Mouse (Mus musculus) thymus, adult 2 months (tissue): ENCODE measurements at regions not wholly inside any gene's neighbourhood (a gene's known extent, or its start where the extent isn't known, plus 50 kb on each side); places are given as distances from the start of the nearest gene placed in this dataset.

Experiments
- CTCF ChIP-seq: fragments of 200-500 bp; IDR thresholded peaks from 2 replicates; pipeline ENCODE4 v1.5.1; 2012; ENCODE audit warnings: mild to moderate bottlenecking, control low read depth, low read length, moderate library complexity, borderline replicate concordance; ENCODE audit not compliant: control insufficient read depth, poor library complexity, insufficient read depth; ENCODE audit errors: extremely low read depth
- POLR2A ChIP-seq: fragments of 200-500 bp; IDR thresholded peaks from 2 replicates; pipeline ENCODE4 v1.6.1; 2012; ENCODE audit warnings: mild to moderate bottlenecking, low read length, control low read depth, moderate library complexity; ENCODE audit not compliant: control insufficient read depth, poor library complexity, insufficient read depth; ENCODE audit errors: extremely low read depth

DNA sequence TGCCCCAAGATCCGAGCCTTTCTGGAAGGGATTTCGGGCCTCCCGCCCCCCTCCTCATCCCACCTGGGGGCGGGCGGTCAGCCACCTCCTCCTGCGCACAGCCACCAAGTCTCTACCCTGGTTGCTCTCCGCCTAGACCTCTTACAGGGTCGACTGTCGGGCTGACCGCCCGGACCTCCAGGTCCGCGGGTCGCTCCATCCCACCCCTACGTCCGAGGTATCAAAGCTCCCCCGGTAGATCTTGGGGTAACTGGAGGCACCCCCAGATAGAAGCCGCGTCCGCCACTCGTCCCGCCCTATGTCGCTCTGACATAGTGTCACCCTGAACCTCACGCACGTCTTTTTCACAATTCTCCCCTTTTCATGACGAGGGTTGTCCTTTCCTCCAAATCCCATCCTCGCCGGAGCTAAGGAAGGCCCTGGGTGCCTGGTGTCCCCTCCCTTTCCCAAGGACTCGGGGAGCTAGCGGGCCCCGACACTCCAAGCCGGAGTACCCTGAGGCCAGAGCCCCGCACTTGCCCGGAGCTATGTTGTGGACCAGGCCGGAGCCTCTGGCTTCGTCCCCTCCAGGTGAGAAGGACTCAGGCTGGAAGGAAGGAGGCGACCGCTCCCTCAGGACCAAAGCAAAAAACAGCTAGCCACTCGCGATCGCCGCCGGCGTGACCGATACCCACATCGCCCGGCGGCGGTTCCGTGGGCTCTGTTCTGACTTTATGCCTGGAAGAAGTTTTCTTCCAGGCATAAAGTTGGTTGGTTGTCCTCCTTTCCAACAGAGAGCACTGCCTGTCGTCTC lies 62.9 kb upstream of the Commd3 start:
- TF ChIP-seq POLR2A, result peak; percentile 20; the same call in 1 of the 2 replicates
- peak; percentile 51; the same call in 1 of the 2 replicates for TF ChIP-seq CTCF
